Mouse (Mus musculus): ENCODE results near the gene Pitpnc1.

DNA sequence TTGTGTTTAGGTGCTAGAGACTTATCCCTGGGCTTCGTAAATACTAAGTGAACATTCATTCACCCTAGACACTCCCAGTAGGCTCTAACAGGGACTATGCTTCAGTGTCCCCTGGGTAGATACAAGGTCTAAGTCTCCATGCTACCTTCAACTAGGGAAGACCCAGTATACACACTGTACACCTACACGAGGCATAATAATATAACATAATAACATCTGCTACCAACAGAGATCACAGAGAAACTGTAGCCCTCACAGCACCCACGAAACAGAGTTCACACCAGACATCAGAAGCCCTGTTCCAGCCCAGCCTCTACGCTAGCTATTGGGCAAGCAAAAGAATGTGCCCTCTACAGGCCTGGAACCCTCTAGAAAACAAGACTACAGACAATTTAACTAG, 5.5 kb downstream of the Pitpnc1 start:
- TF ChIP-seq CTCF (IDR thresholded peaks at IDR 0.05; ENCODE audit: low read depth) (no peak; the same call in 1 of the 2 replicates), EP300 (IDR thresholded peaks at IDR 0.05; ENCODE audit: low read depth) (no peak)
